Mouse (Mus musculus): ENCODE data around the gene Rims1.

Rims1 gene

GRCm38 (mm10) chr1:22805726-22806625 is at the start of gene Rims1:
TSS of gene Rims1 (minus strand) at chr1:22805994.
- DNase-seq (ENCODE audit: low spot score) = peak; percentile 1

GRCm38 (mm10) chr1:22806626-22807096 is 867 bp upstream of the Rims1 start:
- no peak for DNase-seq (ENCODE audit: low spot score)

- DNase-seq (ENCODE audit: low spot score) = no peak
Observed at GRCm38 (mm10) chr1:22805025-22805725, 619 bp downstream of the Rims1 start.

- DNase-seq (ENCODE audit: low spot score) = no peak
Observed at GRCm38 (mm10) chr1:22804148-22804885, 1.5 kb downstream of the Rims1 start.

- DNase-seq (ENCODE audit: low spot score) = no peak
Observed at GRCm38 (mm10) chr1:22803471-22803870, 2.3 kb downstream of the Rims1 start.

GRCm38 (mm10) chr1:22800276-22800675 is 5.5 kb downstream of the Rims1 start:
- DNase-seq (ENCODE audit: low spot score) = peak; percentile 7

- no peak for DNase-seq (ENCODE audit: low spot score)
Observed at GRCm38 (mm10) chr1:22797091-22797490, 8.7 kb downstream of the Rims1 start.

GRCm38 (mm10) chr1:22789391-22789909 is 16.3 kb downstream of the Rims1 start:
- no peak for DNase-seq (ENCODE audit: low spot score)

GRCm38 (mm10) chr1:22787616-22788015 is 18.2 kb downstream of the Rims1 start:
- DNase-seq (ENCODE audit: low spot score) = no peak

- no peak for DNase-seq (ENCODE audit: low spot score)
Observed at GRCm38 (mm10) chr1:22770530-22771254, 35.1 kb downstream of the Rims1 start.

GRCm38 (mm10) chr1:22763376-22763775 is 42.4 kb downstream of the Rims1 start:
- no peak for DNase-seq (ENCODE audit: low spot score)

- no peak for DNase-seq (ENCODE audit: low spot score)
Observed at GRCm38 (mm10) chr1:22762780-22763179, 43.0 kb downstream of the Rims1 start.

GRCm38 (mm10) chr1:22750536-22750935 is 55.3 kb downstream of the Rims1 start:
- DNase-seq (ENCODE audit: low spot score) = no peak

- no peak for DNase-seq (ENCODE audit: low spot score)
Observed at GRCm38 (mm10) chr1:22744655-22745054, 61.1 kb downstream of the Rims1 start.

- peak; percentile 2 for DNase-seq (ENCODE audit: low spot score)
Observed at GRCm38 (mm10) chr1:22737491-22737890, 68.3 kb downstream of the Rims1 start.

- no peak for DNase-seq (ENCODE audit: low spot score)
Observed at GRCm38 (mm10) chr1:22734429-22734828, 71.4 kb downstream of the Rims1 start.

GRCm38 (mm10) chr1:22733281-22733680 is 72.5 kb downstream of the Rims1 start:
- DNase-seq (ENCODE audit: low spot score) = no peak

GRCm38 (mm10) chr1:22728207-22728606 is 77.6 kb downstream of the Rims1 start:
- DNase-seq (ENCODE audit: low spot score) = no peak

GRCm38 (mm10) chr1:22721706-22722105 is 84.1 kb downstream of the Rims1 start:
- DNase-seq (ENCODE audit: low spot score) = no peak

- DNase-seq (ENCODE audit: low spot score) = no peak
Observed at GRCm38 (mm10) chr1:22720714-22721113, 85.1 kb downstream of the Rims1 start.

- DNase-seq (ENCODE audit: low spot score) = no peak
Observed at GRCm38 (mm10) chr1:22709461-22709860, 96.3 kb downstream of the Rims1 start.

Measured in lung, postnatal 25 days (tissue).